Mouse (Mus musculus) olfactory bulb, adult 2 months (tissue): ENCODE data around the gene Slc4a5. TPM values are rescaled to one million over a fixed set of nuclear protein-coding genes. Genes with fewer than 3 reads are reported as not detected.

ENCODE experiments used
- H3K27ac ChIP-seq: fragments of 200-500 bp; 2 replicates; pipeline ENCODE4 v1.5.1; 2012; ENCODE audit warnings: low read depth, low read length; ENCODE audit not compliant: insufficient read depth
- H3K4me1 ChIP-seq: fragments of 200-500 bp; 2 replicates; pipeline ENCODE4 v1.6.1; 2012; ENCODE audit warnings: low read length; ENCODE audit not compliant: control insufficient read depth, insufficient read depth
- H3K4me3 ChIP-seq: fragments of 200-500 bp; 2 replicates; pipeline ENCODE4 v1.5.1; 2012; ENCODE audit warnings: mild to moderate bottlenecking, low read depth, low read length, moderate library complexity; ENCODE audit not compliant: insufficient read depth
- CTCF ChIP-seq: fragments of 200-500 bp; IDR thresholded peaks from 2 replicates; pipeline ENCODE4 v1.5.1; 2012; ENCODE audit warnings: low read depth, mild to moderate bottlenecking, low read length, moderate library complexity; ENCODE audit not compliant: insufficient read depth
- POLR2A ChIP-seq: fragments of 200-500 bp; IDR thresholded peaks from 2 replicates; pipeline ENCODE4 v1.6.1; 2012; ENCODE audit warnings: mild to moderate bottlenecking, low read depth, low read length, moderate library complexity; ENCODE audit not compliant: insufficient read depth
- WGBS: fragments of 180-500 bp; shearing (Covaris S2); methylation state at CpG from one replicate; pipeline ENCODE4 v1.1.7; 2018; 5-methylcytosine and 5-hydroxymethylcytosine counted together
- polyA plus RNA-seq: library from polyadenylated mRNA; stranded (reverse); fragments of >200 nt; gene quantifications from 2 replicates; pipeline ENCODE4 v1.2.4, GENCODE M21; 2012; ENCODE audit warnings: low replicate concordance; ENCODE audit not compliant: missing spikeins, insufficient read depth, insufficient read length

The Slc4a5 gene
- polyA plus RNA-seq, 1 experiment = not detected

DNA sequence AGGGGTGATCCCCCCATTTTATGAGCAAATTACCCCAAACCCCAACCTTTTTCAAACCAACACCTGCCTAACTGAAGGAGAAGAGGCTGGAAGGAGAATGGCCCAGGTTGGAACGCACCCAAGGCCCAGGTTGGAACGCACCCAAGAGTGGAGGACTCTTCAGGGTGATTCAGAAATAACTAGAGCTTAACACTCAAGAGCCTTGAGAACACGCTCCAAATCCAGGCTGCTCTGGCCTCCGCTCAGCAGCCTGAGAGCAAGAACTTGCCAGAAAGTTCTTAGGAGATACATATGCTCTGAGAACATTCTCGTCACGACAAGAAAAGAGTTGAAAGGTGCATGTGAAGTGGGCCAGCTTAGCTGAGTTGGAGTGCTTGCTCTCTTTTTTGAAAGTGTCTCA lies 25.5 kb downstream of the Slc4a5 start:
- 51% methylated on average over 6 of the region's 6 CpGs for WGBS
- TF ChIP-seq CTCF = no peak
- TF ChIP-seq POLR2A = no peak
- H3K4me1 ChIP-seq = no peaks in the 10 kb centered on the region
- no peak overlapping the region for H3K4me3 ChIP-seq
- no peak overlapping the region for H3K27ac ChIP-seq

DNA sequence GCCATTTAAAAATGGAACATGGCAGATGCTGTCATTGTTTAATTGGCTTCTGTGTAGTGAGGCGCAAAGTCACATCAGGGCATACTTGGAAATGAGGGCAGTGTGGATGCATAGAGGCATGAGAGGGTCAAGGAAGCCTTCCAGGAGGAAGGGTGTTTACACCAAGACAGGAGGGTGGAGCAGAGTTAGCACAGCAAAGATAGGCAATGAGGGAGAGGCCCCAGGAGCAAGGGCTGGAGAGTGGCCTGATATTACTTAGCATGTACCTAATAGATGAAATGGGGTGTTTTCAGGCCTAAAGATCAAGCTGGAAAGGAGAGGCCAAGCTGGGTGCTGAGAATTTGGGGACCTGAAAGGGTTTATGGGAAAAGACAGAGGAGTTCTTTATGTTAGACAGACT lies 26.4 kb downstream of the Slc4a5 start:
- 100% methylated on average over 1 of the region's 1 CpGs for WGBS
- no peak overlapping the region for H3K27ac ChIP-seq

DNA sequence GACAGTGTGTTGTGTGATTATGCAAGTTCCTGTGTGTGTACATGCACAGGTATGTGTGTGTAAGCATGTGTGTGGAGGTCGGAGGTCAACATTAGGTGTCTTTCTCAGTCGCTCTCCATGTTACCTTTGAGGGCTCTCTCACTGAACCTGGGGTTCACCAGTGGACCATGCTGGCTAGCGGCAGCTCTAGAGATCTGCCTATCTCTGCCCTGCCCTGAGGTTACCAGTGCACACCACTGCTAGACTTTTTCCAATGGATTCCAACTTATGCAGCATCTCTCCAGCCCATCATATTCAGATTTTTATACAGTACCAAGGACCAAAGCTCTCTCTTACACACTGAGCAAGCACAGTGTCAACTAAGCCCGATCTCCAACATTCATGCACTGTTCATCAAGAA lies 27.1 kb downstream of the Slc4a5 start:
- TF ChIP-seq CTCF = no peak
- TF ChIP-seq POLR2A = no peak
- Histone ChIP-seq H3K27ac (no peak overlapping the region), H3K4me1 (no peaks in the 10 kb centered on the region), H3K4me3 (no peak overlapping the region)
- WGBS = 97% methylated on average over 4 of the region's 4 CpGs

More for the DNA sequence above, 26.4 kb downstream of the Slc4a5 start:
- H3K4me1 ChIP-seq = no peaks in the 10 kb centered on the region
- TF ChIP-seq POLR2A = no peak
- no peak for TF ChIP-seq CTCF
- no peak overlapping the region for H3K4me3 ChIP-seq

DNA sequence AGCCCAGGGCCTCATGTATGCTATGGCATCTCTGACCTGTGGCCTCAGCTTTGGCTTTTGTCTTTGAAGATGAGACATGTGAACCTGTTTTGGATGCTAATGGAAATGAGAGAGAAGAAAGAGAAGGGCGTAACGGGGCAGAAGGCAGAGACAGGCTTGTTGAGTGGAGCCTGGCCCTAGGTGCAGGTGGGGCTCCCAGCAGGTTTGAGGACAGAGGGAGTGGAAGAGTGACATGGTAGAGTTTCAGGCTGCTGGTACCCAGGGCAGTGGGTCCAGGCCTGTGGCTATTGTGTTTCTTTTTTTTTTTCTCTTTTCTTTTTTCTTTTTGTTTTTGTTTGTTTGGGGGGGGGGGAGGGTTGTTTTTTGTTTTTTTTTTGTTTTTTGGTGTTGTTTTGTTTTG lies 27.5 kb downstream of the Slc4a5 start:
- TF ChIP-seq POLR2A (no peak), CTCF (no peak)
- Histone ChIP-seq H3K4me3 (no peak overlapping the region), H3K27ac (no peak overlapping the region), H3K4me1 (no peaks in the 10 kb centered on the region)
- WGBS = 98% methylated on average over 2 of the region's 2 CpGs

DNA sequence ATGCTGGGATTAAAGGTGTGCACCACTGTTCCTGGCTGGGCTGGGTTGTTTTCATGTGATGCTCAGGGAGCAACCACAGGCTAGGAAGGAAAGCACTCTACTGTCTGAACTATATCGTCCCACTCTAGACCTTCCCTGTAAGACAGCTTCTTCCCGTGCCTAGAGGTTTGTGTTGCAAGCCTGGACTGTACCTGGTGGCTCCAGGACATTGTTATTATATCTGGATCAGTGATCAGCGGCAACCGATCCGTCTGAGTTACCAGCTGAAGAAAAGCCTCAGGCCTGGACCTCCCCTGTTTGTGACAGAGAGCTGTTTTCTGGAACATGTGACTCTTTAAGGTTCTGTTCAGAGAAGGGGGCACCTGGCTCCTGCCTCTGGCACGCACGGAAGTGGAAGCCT lies 34.6 kb downstream of the Slc4a5 start:
- TF ChIP-seq CTCF (no peak), POLR2A (no peak)
- WGBS = 61% methylated on average over 7 of the region's 7 CpGs
- H3K4me3 ChIP-seq = no peak overlapping the region

DNA sequence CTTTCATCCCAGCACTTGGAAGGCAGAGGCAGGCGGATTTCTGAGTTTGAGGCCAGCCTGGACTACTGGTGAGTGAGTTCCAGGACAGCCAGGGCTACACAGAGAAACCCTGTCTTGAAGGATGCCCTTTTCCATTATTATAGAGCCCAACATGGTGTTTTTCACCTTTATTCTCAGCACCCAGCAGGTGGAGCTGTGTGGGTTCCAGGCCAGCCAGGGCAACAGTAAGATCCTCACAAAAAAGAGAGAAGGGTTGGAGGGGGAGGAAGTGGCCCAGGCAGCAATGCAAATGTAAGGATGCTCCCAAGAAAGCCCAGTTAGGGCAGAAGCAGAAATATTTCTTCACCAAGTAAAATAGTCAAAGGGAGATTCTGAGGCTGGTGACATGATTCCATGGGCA lies 44.9 kb downstream of the Slc4a5 start:
- TF ChIP-seq POLR2A (no peak), CTCF (no peak)
- Histone ChIP-seq H3K4me3 (no peak overlapping the region), H3K4me1 (peaks cover 3% of the 10 kb centered on the region; the same call in 1 of the 2 replicates), H3K27ac (no peak overlapping the region)
- 91% methylated on average over 1 of the region's 1 CpGs for WGBS

More for the DNA sequence above, 34.6 kb downstream of the Slc4a5 start:
- Histone ChIP-seq H3K27ac (no peak overlapping the region), H3K4me1 (no peaks in the 10 kb centered on the region)

DNA sequence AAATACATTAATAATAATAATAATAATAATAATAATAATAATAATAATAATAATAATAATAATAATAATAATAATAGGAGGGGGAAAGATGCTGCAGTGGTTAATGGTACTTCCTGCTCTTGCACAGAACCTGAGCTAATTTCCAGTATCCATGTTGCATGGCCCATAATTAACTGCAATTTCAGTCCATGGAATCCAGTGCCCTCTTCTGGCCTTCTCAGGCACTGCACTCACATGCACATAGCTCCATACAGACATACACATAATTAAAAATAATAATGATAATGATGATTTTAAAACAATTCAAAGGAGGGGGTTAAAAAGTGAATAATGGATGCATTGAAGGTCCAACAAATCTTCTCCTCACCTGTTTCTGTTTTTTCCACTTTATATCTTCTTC lies 45.6 kb downstream of the Slc4a5 start:
- Histone ChIP-seq H3K4me1 (peaks cover 3% of the 10 kb centered on the region; the same call in 1 of the 2 replicates), H3K4me3 (no peak overlapping the region), H3K27ac (no peak overlapping the region)
- TF ChIP-seq POLR2A (no peak), CTCF (no peak)

DNA sequence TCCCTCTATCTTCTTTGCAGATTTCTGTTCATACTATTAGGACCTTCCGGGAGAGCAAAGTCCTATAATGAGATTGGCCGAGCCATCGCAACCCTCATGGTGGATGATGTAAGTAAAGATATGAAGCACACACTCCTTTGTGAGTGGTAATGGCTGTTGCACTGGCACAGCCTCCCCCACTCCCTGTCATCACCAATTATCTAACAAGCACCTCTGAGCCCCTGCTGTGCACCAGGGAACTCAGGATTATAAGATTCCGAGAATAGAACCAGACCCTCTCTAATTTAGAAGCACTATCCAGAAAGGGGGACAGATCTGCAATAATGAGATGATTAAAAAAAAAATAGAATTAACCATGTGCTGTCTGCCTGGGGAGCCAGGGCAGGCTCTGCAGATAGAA lies 46.0 kb downstream of the Slc4a5 start:
- no peak for TF ChIP-seq POLR2A
- no peak for TF ChIP-seq CTCF
- WGBS = 77% methylated on average over 4 of the region's 4 CpGs
- no peak overlapping the region for H3K27ac ChIP-seq
- H3K4me3 ChIP-seq = no peak overlapping the region
- H3K4me1 ChIP-seq = peaks cover 3% of the 10 kb centered on the region; the same call in 1 of the 2 replicates

DNA sequence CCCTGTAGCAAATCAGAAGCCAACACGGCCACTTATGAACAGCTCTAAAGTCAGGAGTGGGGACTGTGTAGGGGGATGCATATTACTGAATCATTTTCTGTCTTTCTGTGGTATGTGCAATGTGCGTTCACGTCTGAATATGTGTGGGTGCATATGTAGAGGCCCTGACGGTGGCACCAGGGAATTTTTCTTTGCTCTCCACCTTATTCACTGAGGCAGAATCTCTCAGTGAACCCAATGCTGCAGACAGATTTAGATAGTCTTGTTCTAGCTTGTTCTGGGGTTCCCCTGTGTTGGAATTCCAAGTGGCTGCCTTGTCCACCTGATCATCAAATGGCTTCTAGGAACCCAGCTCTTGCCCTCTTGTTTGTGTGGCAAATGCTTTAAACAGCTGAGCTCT lies 48.0 kb downstream of the Slc4a5 start:
- peaks cover 3% of the 10 kb centered on the region; the same call in 1 of the 2 replicates for H3K4me1 ChIP-seq
- H3K27ac ChIP-seq = peak overlapping the region; percentile 46; the same call in 1 of the 2 replicates
- H3K4me3 ChIP-seq = no peak overlapping the region
- 32% methylated on average over 4 of the region's 4 CpGs for WGBS
- TF ChIP-seq CTCF = no peak
- TF ChIP-seq POLR2A = no peak
